Mouse (Mus musculus) cortical plate, adult 2 months (tissue): ENCODE data around the gene Pan3.

ENCODE experiments used
- CTCF ChIP-seq: fragments of 200-500 bp; IDR thresholded peaks from 2 replicates; pipeline ENCODE4 v1.5.1; 2011; ENCODE audit warnings: mild to moderate bottlenecking, control low read depth, low read length; ENCODE audit not compliant: insufficient read depth; ENCODE audit errors: extremely low read depth
- POLR2A ChIP-seq: fragments of 200-500 bp; IDR thresholded peaks from 2 replicates; pipeline ENCODE4 v1.6.1; 2011; ENCODE audit warnings: mild to moderate bottlenecking, low read length, control low read depth; ENCODE audit not compliant: insufficient read depth; ENCODE audit errors: extremely low read depth

GRCm38 (mm10) chr5:147399843-147400504 lies 30.0 kb upstream of the Pan3 start, which contains the start of gene Flt3:
- no peak for TF ChIP-seq CTCF
- no peak for TF ChIP-seq POLR2A
